Mouse (Mus musculus): Measurements from ENCODE around the gene Fuca1. TPM values are rescaled to one million over a fixed set of nuclear protein-coding genes. Genes with fewer than 3 reads are reported as not detected.

Gene Fuca1
- total and polyA plus RNA-seq, 2 experiments from 2014 or later, result 33.2 to 67.7 TPM

GRCm38 (mm10) chr4:135943389-135943788 is 22.9 kb downstream of the Fuca1 start:
- Histone ChIP-seq H3K36me3 (ENCODE audit: insufficient read depth) (peaks cover 14% of the 10 kb centered on the region), H3K4me3 (ENCODE audit: low read depth, low read length) (no peak overlapping the region), H3K9me3 (ENCODE audit: low read length) (no peaks in the 10 kb centered on the region), H3K27ac (ENCODE audit: low read depth, low read length) (no peak overlapping the region), H3K27me3 (ENCODE audit: insufficient read depth, low read length) (no peaks in the 10 kb centered on the region), H3K4me1 (ENCODE audit: insufficient read depth) (no peaks in the 10 kb centered on the region), H3K4me2 (ENCODE audit: low read depth) (no peak overlapping the region), H3K9ac (no peak overlapping the region)
- no peak for DNase-seq
- TF ChIP-seq CTCF (IDR thresholded peaks at IDR 0.05; ENCODE audit: low read depth), result no peak
- no peak for ATAC-seq
- 52% methylated on average over 4 of the region's 4 CpGs for WGBS

GRCm38 (mm10) chr4:135945706-135946105 is 25.2 kb downstream of the Fuca1 start:
- no peak for TF ChIP-seq CTCF (IDR thresholded peaks at IDR 0.05; ENCODE audit: low read depth)
- DNase-seq, result peak; percentile 15
- no peaks in the 10 kb centered on the region for H3K4me1 ChIP-seq (ENCODE audit: insufficient read depth)
- ATAC-seq, result peak; percentile 23
- peak overlapping the region; percentile 52 for H3K4me3 ChIP-seq (ENCODE audit: low read depth, low read length)
- H3K4me2 ChIP-seq (ENCODE audit: low read depth), result peak overlapping the region; percentile 87
- no peaks in the 10 kb centered on the region for H3K36me3 ChIP-seq (ENCODE audit: insufficient read depth)
- no peaks in the 10 kb centered on the region for H3K27me3 ChIP-seq (ENCODE audit: insufficient read depth, low read length)
- 75% methylated on average over 10 of the region's 10 CpGs for WGBS
- H3K27ac ChIP-seq (ENCODE audit: low read depth, low read length), result peak overlapping the region; percentile 81
- H3K9ac ChIP-seq, result peak overlapping the region; percentile 63
- no peaks in the 10 kb centered on the region for H3K9me3 ChIP-seq (ENCODE audit: low read length)

GRCm38 (mm10) chr4:135946278-135946658 is 25.7 kb downstream of the Fuca1 start, which contains the start of gene Hmgcl:
Hmgcl (plus strand) TSS chr4:135946448.
- no peaks in the 10 kb centered on the region for H3K27me3 ChIP-seq (ENCODE audit: insufficient read depth, low read length)
- H3K4me1 ChIP-seq (ENCODE audit: insufficient read depth), result no peaks in the 10 kb centered on the region
- no peak for TF ChIP-seq CTCF (IDR thresholded peaks at IDR 0.05; ENCODE audit: low read depth)
- H3K36me3 ChIP-seq (ENCODE audit: insufficient read depth), result peaks cover 4% of the 10 kb centered on the region; the same call in 1 of the 2 replicates
- peak within 1 kb of the TSS; percentile 52 for H3K4me3 ChIP-seq (ENCODE audit: low read depth, low read length)
- peak within 1 kb of the TSS; percentile 63 for H3K9ac ChIP-seq
- peak within 1 kb of the TSS; percentile 81 for H3K27ac ChIP-seq (ENCODE audit: low read depth, low read length)
- DNase-seq (peak; percentile 95), ATAC-seq (peak; percentile 98)
- H3K4me2 ChIP-seq (ENCODE audit: low read depth), result peak within 1 kb of the TSS; percentile 87
- under 1% methylated on average over 23 of the region's 23 CpGs for WGBS
- H3K9me3 ChIP-seq (ENCODE audit: low read length), result no peaks in the 10 kb centered on the region

- Histone ChIP-seq H3K27ac (ENCODE audit: low read depth, low read length) (peak overlapping the region; percentile 81), H3K4me3 (ENCODE audit: low read depth, low read length) (peak overlapping the region; percentile 52), H3K36me3 (ENCODE audit: insufficient read depth) (peaks cover 9% of the 10 kb centered on the region), H3K4me1 (ENCODE audit: insufficient read depth) (no peaks in the 10 kb centered on the region), H3K4me2 (ENCODE audit: low read depth) (peak overlapping the region; percentile 87), H3K9ac (peak overlapping the region; percentile 63), H3K9me3 (ENCODE audit: low read length) (no peaks in the 10 kb centered on the region), H3K27me3 (ENCODE audit: insufficient read depth, low read length) (no peaks in the 10 kb centered on the region)
- 1% methylated on average over 28 of the region's 28 CpGs for WGBS
- TF ChIP-seq CTCF (IDR thresholded peaks at IDR 0.05; ENCODE audit: low read depth), result no peak
- DNase-seq (no peak), ATAC-seq (peak; percentile 29)
Observed at GRCm38 (mm10) chr4:135946659-135947301, 26.2 kb downstream of the Fuca1 start.

- Histone ChIP-seq H3K9ac (no peak overlapping the region), H3K27ac (ENCODE audit: low read depth, low read length) (no peak overlapping the region), H3K4me2 (ENCODE audit: low read depth) (no peak overlapping the region), H3K4me3 (ENCODE audit: low read depth, low read length) (no peak overlapping the region), H3K27me3 (ENCODE audit: insufficient read depth, low read length) (no peaks in the 10 kb centered on the region), H3K4me1 (ENCODE audit: insufficient read depth) (no peaks in the 10 kb centered on the region), H3K9me3 (ENCODE audit: low read length) (no peaks in the 10 kb centered on the region), H3K36me3 (ENCODE audit: insufficient read depth) (peaks cover 18% of the 10 kb centered on the region)
- 95% methylated on average over 8 of the region's 8 CpGs for WGBS
- ATAC-seq (no peak), DNase-seq (no peak)
- no peak for TF ChIP-seq CTCF (IDR thresholded peaks at IDR 0.05; ENCODE audit: low read depth)
Observed at GRCm38 (mm10) chr4:135948142-135948541, 27.6 kb downstream of the Fuca1 start.

- DNase-seq (no peak), ATAC-seq (no peak)
- Histone ChIP-seq H3K9me3 (ENCODE audit: low read length) (no peaks in the 10 kb centered on the region), H3K4me1 (ENCODE audit: insufficient read depth) (no peaks in the 10 kb centered on the region), H3K9ac (no peak overlapping the region), H3K27me3 (ENCODE audit: insufficient read depth, low read length) (no peaks in the 10 kb centered on the region), H3K27ac (ENCODE audit: low read depth, low read length) (no peak overlapping the region), H3K4me3 (ENCODE audit: low read depth, low read length) (no peak overlapping the region), H3K4me2 (ENCODE audit: low read depth) (no peak overlapping the region), H3K36me3 (ENCODE audit: insufficient read depth) (peaks cover 18% of the 10 kb centered on the region)
- no peak for TF ChIP-seq CTCF (IDR thresholded peaks at IDR 0.05; ENCODE audit: low read depth)
- 81% methylated on average over 10 of the region's 10 CpGs for WGBS
Observed at GRCm38 (mm10) chr4:135949475-135949874, 28.9 kb downstream of the Fuca1 start.

- WGBS, result 65% methylated on average over 6 of the region's 6 CpGs
- Histone ChIP-seq H3K4me2 (ENCODE audit: low read depth) (no peak overlapping the region), H3K4me3 (ENCODE audit: low read depth, low read length) (no peak overlapping the region), H3K4me1 (ENCODE audit: insufficient read depth) (no peaks in the 10 kb centered on the region), H3K27ac (ENCODE audit: low read depth, low read length) (no peak overlapping the region), H3K9ac (no peak overlapping the region), H3K27me3 (ENCODE audit: insufficient read depth, low read length) (no peaks in the 10 kb centered on the region), H3K9me3 (ENCODE audit: low read length) (no peaks in the 10 kb centered on the region), H3K36me3 (ENCODE audit: insufficient read depth) (peaks cover 20% of the 10 kb centered on the region)
- DNase-seq, result no peak
- no peak for ATAC-seq
- no peak for TF ChIP-seq CTCF (IDR thresholded peaks at IDR 0.05; ENCODE audit: low read depth)
Observed at GRCm38 (mm10) chr4:135949911-135950310, 29.4 kb downstream of the Fuca1 start.
